Mouse (Mus musculus): ENCODE measurements around the gene Lars2. TPM values are rescaled to one million over a fixed set of nuclear protein-coding genes. Genes with fewer than 3 reads are reported as not detected.

Lars2 gene
- total RNA-seq, 2 experiments from 2014 or later: 78.0 to 86.2 TPM

DNA sequence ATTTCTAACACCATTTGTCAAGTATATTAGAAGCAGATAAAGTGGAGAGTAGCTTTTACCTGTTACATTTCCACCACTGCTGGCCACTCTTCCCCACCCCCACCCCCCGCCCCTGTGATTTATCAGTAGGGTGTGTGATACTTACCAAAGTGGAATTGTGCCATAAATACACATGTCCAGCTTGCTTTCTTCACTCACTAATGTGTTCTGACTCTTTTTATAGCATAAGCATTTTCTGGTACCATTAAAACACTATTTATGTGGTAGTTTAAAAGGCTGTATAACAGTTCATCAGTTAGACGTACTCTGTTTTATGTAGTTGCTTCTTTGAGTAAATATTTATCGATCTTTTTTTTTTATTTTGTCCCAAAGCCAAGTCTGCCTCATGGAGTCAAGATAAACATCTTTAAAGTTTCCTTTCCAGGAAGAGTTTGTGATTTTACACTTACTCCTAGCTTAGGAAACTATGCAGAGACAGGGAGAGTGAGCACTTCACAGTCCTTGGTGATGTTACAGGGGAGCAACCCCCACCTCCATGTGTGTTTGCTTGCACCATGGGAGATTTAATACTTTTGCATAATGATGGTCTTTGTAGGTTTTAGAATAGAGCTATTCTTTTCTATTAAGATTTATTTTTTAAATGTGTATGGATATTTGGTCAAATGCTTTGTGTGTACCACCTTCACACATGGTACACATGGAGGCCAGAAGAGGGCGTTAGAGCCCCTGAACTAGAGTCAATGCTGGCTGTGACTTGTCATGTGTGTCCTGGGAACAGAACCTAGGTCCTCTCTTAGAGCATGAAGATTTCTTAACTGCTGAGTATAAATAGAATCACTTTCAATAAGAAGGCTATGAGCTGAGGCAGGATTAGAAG is 139.8 kb downstream of the Lars2 start:
- DNase-seq (ENCODE audit: low spot score in 2 of 2): no peak

DNA sequence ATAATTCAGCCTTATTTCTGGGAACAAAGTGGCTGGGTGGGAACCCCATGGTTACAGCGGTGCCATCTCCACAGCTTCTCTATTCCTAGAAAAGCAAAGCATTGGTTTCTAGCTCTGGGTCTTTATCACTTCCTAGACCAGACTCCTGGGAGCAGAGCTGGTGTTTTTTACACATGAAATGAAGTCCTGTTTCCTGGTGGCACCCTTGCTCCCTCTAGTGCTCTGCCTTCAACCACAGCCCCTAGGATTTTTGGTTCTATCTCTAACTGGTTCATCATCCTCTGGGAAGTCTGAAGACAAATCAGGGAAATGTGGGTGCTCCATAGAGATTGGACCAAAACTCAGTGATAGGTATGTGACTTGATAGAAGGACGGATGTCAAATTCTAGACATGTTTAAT is 140.7 kb downstream of the Lars2 start:
- DNase-seq (ENCODE audit: low spot score in 2 of 2): no peak

DNA sequence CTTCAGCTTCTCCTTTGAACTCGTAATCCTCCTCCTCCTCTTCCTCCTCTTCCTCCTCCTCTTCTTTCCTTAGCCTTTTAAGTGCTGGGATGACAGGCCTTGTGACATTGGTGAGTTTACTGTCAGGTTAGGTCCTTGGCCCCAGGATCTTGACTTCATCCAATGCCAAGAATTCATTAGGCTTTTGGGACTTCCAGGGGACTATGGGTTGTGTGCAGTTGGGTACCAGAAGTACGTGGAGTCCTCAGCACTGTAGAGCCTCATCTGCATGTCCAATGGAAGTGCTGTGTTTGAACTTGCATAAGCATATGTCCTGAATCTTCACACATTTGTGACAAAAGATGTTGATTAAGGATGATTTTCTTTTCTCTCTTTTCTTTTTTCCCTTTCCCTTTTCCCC is 142.3 kb downstream of the Lars2 start:
- DNase-seq (ENCODE audit: low spot score in 2 of 2): no peak

DNA sequence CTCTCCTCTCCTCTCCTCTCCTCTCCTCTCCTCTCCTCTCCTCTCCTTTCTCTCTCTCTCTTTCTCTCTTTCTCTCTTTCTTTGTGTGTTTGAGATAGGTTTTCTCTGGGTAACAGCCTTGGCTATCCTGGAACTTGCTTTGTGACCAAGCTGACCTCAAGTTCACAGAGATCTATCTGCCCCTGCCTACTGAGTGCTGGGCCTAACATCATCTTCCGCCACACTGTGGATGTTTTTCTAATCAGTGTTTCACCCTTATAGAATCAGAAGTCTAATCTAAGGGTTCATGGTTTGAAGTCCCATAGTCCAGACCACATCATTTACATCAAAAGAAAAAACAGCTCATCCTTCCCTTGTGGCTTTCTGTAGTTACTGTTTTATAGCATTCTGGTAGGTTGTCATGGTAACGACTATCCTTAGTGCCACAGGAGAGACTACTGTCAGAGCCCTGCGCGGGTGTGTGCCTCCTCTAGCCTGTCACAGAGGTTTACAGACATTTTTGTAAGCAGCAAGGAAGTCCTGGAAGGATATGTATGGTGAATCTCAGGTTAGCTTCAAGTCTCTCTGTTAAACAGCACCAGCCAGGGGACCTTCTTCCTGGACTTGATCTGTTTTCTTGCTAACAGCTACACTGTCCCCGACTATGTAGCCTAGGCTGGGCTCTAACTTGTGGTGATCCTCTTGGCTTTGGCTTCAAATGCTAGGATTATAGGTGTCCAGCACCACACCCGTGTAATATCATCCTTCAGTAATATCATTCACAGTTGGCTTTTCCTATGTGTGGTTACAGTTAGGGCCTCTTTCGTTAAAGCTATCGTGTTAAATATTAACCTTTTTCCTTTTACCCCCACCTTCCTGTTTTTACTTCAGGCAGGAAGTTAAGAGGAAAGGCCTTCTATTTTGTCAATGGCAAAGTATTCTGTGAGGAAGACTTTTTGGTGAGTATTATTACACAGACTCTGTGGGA is 143.2 kb downstream of the Lars2 start:
- no peak for DNase-seq (ENCODE audit: low spot score in 2 of 2)

DNA sequence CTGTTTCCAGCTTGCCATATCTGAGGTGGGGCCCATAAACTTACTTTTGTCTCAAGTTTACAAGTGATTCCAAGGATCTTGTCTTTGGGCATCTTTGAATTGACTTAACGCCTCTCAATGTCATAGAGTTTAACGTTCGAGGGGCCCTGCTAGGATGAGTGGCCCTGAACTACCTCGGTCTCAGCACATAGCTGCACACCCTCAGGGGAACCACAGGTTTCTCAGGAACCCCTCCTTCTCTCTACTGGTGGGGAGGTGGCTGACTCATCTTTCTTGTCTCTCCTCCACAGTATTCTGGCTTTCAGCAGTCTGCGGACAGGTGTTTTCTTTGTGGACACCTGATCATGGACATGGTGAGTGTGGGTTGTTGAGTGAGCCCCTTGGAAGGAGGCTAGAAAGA is 144.2 kb downstream of the Lars2 start:
- DNase-seq (ENCODE audit: low spot score in 2 of 2): no peak

Other genes with a start within 250 kb of the Lars2 start
- gene Clec3b, start 216.0 kb upstream of the Lars2 start, total RNA-seq (2021): 1 to 10 TPM; 4.1 to 6.7 TPM
- not detected for gene Cdcp1, start 150.9 kb upstream of the Lars2 start, total RNA-seq (2021)
- 10 to 100 TPM; 43.5 to 46.6 TPM for gene Tmem158, start 106.2 kb upstream of the Lars2 start, total RNA-seq (2021)
- gene Limd1, start 111.8 kb downstream of the Lars2 start, total RNA-seq (2021): 10 to 100 TPM in 1 of 2 experiments, 1 to 10 TPM in 1; 8.2 to 11.3 TPM
- gene Sacm1l, start 162.8 kb downstream of the Lars2 start, total RNA-seq (2021): 10 to 100 TPM; 47.5 to 52.2 TPM